Mouse (Mus musculus) layer of hippocampus, adult 2 months (tissue): ENCODE results near the gene 1700013G24Rik. TPM values are rescaled to one million over a fixed set of nuclear protein-coding genes. Genes with fewer than 3 reads are reported as not detected.

Experiments
- DNase-seq, 2 experiments: peaks; one replicate each; pipeline ENCODE4 v3.0.0; 2022; ENCODE audit warnings: low spot score in 2 of 2
- H3K27ac ChIP-seq: fragments of 200-600 bp; 2 replicates; pipeline ENCODE4 v1.8.1; 2022
- H3K4me3 ChIP-seq: fragments of 200-600 bp; 2 replicates; pipeline ENCODE4 v1.8.1; 2022; ENCODE audit warnings: mild to moderate bottlenecking
- CTCF ChIP-seq: fragments of 200-600 bp; conservative IDR thresholded peaks from 2 replicates; pipeline ENCODE4 v1.8.1; 2022; ENCODE audit warnings: antibody characterized with exemption, mild to moderate bottlenecking, moderate library complexity
- total RNA-seq, 2 experiments: library from RNA; stranded (reverse); gene quantifications; 2 replicates each; pipeline ENCODE4 v1.2.3; 2021

Gene 1700013G24Rik
- total RNA-seq, 2 experiments from 2014 or later = not detected

- Histone ChIP-seq H3K27ac (no peak overlapping the region), H3K4me3 (no peak overlapping the region)
- no peak for TF ChIP-seq CTCF
- no peak for DNase-seq
Observed at GRCm38 (mm10) chr4:137484586-137484985, 31.5 kb downstream of the 1700013G24Rik start.

GRCm38 (mm10) chr4:137485258-137485960, 32.3 kb downstream of the 1700013G24Rik start:
- Histone ChIP-seq H3K4me3 (no peak overlapping the region), H3K27ac (no peak overlapping the region)
- TF ChIP-seq CTCF = no peak

GRCm38 (mm10) chr4:137486081-137487014, 33.3 kb downstream of the 1700013G24Rik start:
- H3K4me3 ChIP-seq = no peak overlapping the region
- no peak for DNase-seq
- no peak for TF ChIP-seq CTCF
- H3K27ac ChIP-seq = no peak overlapping the region

More at GRCm38 (mm10) chr4:137485258-137485960, 32.3 kb downstream of the 1700013G24Rik start:
- no peak for DNase-seq

- no peak overlapping the region for H3K4me3 ChIP-seq
- no peak for TF ChIP-seq CTCF
- no peak for DNase-seq
- H3K27ac ChIP-seq = peak overlapping the region; percentile 3; the same call in 1 of the 2 replicates
Observed at GRCm38 (mm10) chr4:137487286-137488000, 34.4 kb downstream of the 1700013G24Rik start.

- peak overlapping the region; percentile 57 for H3K27ac ChIP-seq
- DNase-seq = no peak
- no peak for TF ChIP-seq CTCF
- H3K4me3 ChIP-seq = no peak overlapping the region
Observed at GRCm38 (mm10) chr4:137488038-137488437, 35.0 kb downstream of the 1700013G24Rik start.

GRCm38 (mm10) chr4:137488571-137489303, 35.7 kb downstream of the 1700013G24Rik start:
- no peak for DNase-seq
- Histone ChIP-seq H3K27ac (peak overlapping the region; percentile 57), H3K4me3 (no peak overlapping the region)
- peak; percentile 65 for TF ChIP-seq CTCF

- DNase-seq = no peak
- no peak for TF ChIP-seq CTCF
- Histone ChIP-seq H3K27ac (no peak overlapping the region), H3K4me3 (no peak overlapping the region)
Observed at GRCm38 (mm10) chr4:137489996-137490395, 36.9 kb downstream of the 1700013G24Rik start.

GRCm38 (mm10) chr4:137492563-137492962, 39.5 kb downstream of the 1700013G24Rik start:
- H3K4me3 ChIP-seq = no peak overlapping the region
- no peak for TF ChIP-seq CTCF
- no peak overlapping the region for H3K27ac ChIP-seq
- DNase-seq = no peak

- DNase-seq = no peak
- TF ChIP-seq CTCF = no peak
- no peak overlapping the region for H3K4me3 ChIP-seq
- H3K27ac ChIP-seq = no peak overlapping the region
Observed at GRCm38 (mm10) chr4:137493187-137493586, 40.1 kb downstream of the 1700013G24Rik start.

GRCm38 (mm10) chr4:137494751-137495500, 41.8 kb downstream of the 1700013G24Rik start:
- DNase-seq = no peak
- TF ChIP-seq CTCF = no peak
- Histone ChIP-seq H3K27ac (peak overlapping the region; percentile 23; the same call in 1 of the 2 replicates), H3K4me3 (no peak overlapping the region)

- DNase-seq = no peak
- TF ChIP-seq CTCF = no peak
- Histone ChIP-seq H3K27ac (no peak overlapping the region), H3K4me3 (no peak overlapping the region)
Observed at GRCm38 (mm10) chr4:137495501-137496100, 42.5 kb downstream of the 1700013G24Rik start.
